Mouse (Mus musculus) CH12.LX (cell line): ENCODE results near the gene Them4.

Experiments
- BHLHE40 ChIP-seq: IDR thresholded peaks from 2 replicates; pipeline ENCODE4 v1.6.1; 2011; ENCODE audit warnings: mild to moderate bottlenecking, low read depth, low read length, improper control_type of control experiment
- EP300 ChIP-seq: IDR thresholded peaks from 2 replicates; pipeline ENCODE4 v1.6.1; 2011; ENCODE audit warnings: low read length, improper control_type of control experiment
- KAT2A ChIP-seq: IDR thresholded peaks from 2 replicates; pipeline ENCODE4 v1.6.1; 2012; ENCODE audit warnings: low read length, improper control_type of control experiment, inconsistent platforms; ENCODE audit not compliant: insufficient replicate concordance
- POLR2A ChIP-seq: IDR thresholded peaks from 2 replicates; pipeline ENCODE4 v1.6.1; 2011; ENCODE audit warnings: low read depth, mild to moderate bottlenecking, improper control_type of control experiment, low read length

GRCm38 (mm10) chr3:94305457-94305856 lies 4.4 kb upstream of the Them4 start:
- TF ChIP-seq BHLHE40, result no peak
- no peak for TF ChIP-seq POLR2A
- no peak for TF ChIP-seq EP300
- TF ChIP-seq KAT2A, result no peak
